In the genomic region with DNA sequence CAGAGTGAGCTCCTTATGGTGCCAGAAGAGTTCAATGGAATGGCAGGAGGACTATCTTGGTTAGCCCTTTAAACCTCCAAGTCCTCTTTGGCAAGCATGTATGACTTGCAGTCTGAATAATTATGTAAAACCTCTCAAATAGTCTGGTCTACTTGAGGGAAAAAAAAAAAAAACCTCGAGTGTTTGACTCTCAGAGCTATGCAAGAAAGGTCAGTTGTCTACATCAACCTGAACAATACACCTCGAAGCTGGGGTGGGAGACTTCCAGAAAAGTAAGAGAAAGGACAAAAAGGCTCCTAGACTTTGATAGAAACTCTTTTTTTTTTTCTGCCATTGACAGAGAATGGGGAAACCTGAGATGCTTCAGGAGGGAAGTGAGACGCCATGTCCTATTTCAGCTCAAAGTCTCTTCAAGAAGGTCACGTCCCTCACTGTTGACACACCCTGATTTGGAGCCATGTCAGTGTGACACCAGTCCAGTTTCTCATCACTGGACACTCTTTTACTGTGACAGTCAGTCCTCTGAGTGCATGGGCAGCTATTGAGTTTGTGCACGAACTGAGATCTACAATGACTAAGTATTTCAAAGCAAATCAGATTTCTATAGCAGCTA, we compare ENCODE assay signal across 18 mouse cellular contexts. TPM values are rescaled to one million over a fixed set of nuclear protein-coding genes. Genes with fewer than 3 reads are reported as not detected.
DNase-seq lines count a peak whose midpoint lies in the region; ATAC-seq lines count a peak whose summit lies in the region.
"Had no signal": no experiment of that assay in that cellular context is flagged by ENCODE, and none has a peak within 500 bp of the region (broad histone marks: within the 10 kb centered on the region; RNA-seq: fewer than 3 reads in every experiment).

No protein-coding gene starts in this region.

- DNase-seq in embryo, embryonic 10 days (ENCODE audit: low spot score) = peak; percentile 3
- DNase-seq in embryo, embryonic 11 days = no peak
- peak; percentile 30 for DNase-seq in A20 (ENCODE audit: low read depth, low spot score)
- DNase-seq in c-Kit-positive CD71-positive TER-119-positive erythroid progenitor cells, embryonic 14.5 days (ENCODE audit: low spot score) = no peak
- DNase-seq in thymus, postnatal 14 days = no peak
- DNase-seq: adrenal gland, adult 2 months; adrenal gland, postnatal 14 days; B cell, adult 2 months; cerebellum, adult 11-12 months; cerebellum, adult 8-10 months; cerebellum, postnatal 10 days; cerebellum, postnatal 36 days; gastrocnemius, postnatal 25 days; heart, postnatal 36 days had no signal

- peak; percentile 62; the same call in 1 of the 2 replicates for ATAC-seq in megakaryocyte, adult 5-6 weeks (ENCODE audit: poor library complexity, severe bottlenecking)
- ATAC-seq: forebrain, embryonic 15.5 days; hindbrain, embryonic 16.5 days; intestine, embryonic 15.5 days had no signal

RNA-seq across cellular contexts. Expression of a gene that starts 31.2 kb away (rescaled TPM):
- 46.7 and 70.9 TPM in 2 replicates for total RNA-seq in megakaryocyte, adult 5-6 weeks (2015)
- 24.0 and 25.4 TPM in 2 replicates for total RNA-seq in megakaryocyte, adult 5-6 weeks (2017)

RNA-seq across cellular contexts. Expression of a gene that starts 36.1 kb away (rescaled TPM):
- 12.4 and 14.3 TPM in 2 replicates for total RNA-seq in megakaryocyte, adult 5-6 weeks (2015)
- 7.2 and 9.6 TPM in 2 replicates for total RNA-seq in megakaryocyte, adult 5-6 weeks (2017)

RNA-seq across cellular contexts. Expression of a gene that starts 53.0 kb away (rescaled TPM):
- 21.0 and 22.1 TPM in 2 replicates for total RNA-seq in megakaryocyte, adult 5-6 weeks (2015)
- total RNA-seq in megakaryocyte, adult 5-6 weeks (2017) = 21.7 and 26.2 TPM in 2 replicates

Comparison
In these comparisons a context has a peak if more than half of its experiments do, and no peak if none do; other contexts are left out.
1. DNase-seq: peak in embryo, embryonic 10 days (single experiment) and A20 (single experiment); none in embryo, embryonic 11 days (single experiment), c-Kit-positive CD71-positive TER-119-positive erythroid progenitor cells, embryonic 14.5 days (single experiment) and thymus, postnatal 14 days (single experiment).